Mouse (Mus musculus): ENCODE measurements around the gene Smc6. TPM values are rescaled to one million over a fixed set of nuclear protein-coding genes. Genes with fewer than 3 reads are reported as not detected.

Smc6 gene
- polyA plus RNA-seq, 1 experiment from 2014 or later, result 134 TPM

- H3K4me2 ChIP-seq (ENCODE audit: low read depth, low read length), result no peak overlapping the region
- no peak for ATAC-seq (ENCODE audit: low read depth)
- 97% methylated on average over 2 of the region's 2 CpGs for WGBS
- H3K9me3 ChIP-seq (ENCODE audit: control insufficient read depth, low read length), result no peaks in the 10 kb centered on the region
- H3K4me3 ChIP-seq (ENCODE audit: low read depth, low read length), result no peak overlapping the region
- no peak for DNase-seq (ENCODE audit: low spot score)
- H3K4me1 ChIP-seq (ENCODE audit: control insufficient read depth, insufficient read depth, low read length), result no peaks in the 10 kb centered on the region
- no peak overlapping the region for H3K9ac ChIP-seq (ENCODE audit: low read depth, low read length)
- no peaks in the 10 kb centered on the region for H3K27me3 ChIP-seq (replicated peaks; ENCODE audit: control insufficient read depth, insufficient read depth, low read length)
- no peak overlapping the region for H3K27ac ChIP-seq (replicated peaks; ENCODE audit: low read depth, low read length)
- peaks cover 68% of the 10 kb centered on the region for H3K36me3 ChIP-seq (ENCODE audit: control insufficient read depth, insufficient read depth, low read length)
Observed at GRCm38 (mm10) chr12:11311106-11311505, 45.4 kb downstream of the Smc6 start.

DNA sequence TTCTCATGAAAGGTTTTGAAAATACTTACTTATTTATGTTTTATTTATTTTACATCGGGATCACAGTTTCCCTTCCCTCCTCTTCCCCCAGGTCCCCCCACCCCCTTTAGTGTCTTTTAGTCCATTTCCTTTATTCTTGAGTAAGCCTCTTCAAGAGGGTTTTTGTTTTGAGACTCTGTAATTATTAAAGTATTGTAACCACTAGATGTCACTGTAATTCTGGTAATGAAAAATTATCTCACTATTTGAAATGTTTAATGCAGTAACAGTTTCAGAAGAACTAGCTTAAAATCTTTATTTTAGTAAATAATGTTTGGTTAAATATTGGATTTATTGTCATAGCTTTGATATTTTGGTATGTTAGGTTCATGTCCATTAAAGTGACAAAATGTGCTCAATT, 48.2 kb downstream of the Smc6 start:
- 71% methylated on average over 1 of the region's 1 CpGs for WGBS
- no peak overlapping the region for H3K27ac ChIP-seq (replicated peaks; ENCODE audit: low read depth, low read length)
- no peak overlapping the region for H3K4me3 ChIP-seq (ENCODE audit: low read depth, low read length)
- no peak for DNase-seq (ENCODE audit: low spot score)
- peaks cover 64% of the 10 kb centered on the region for H3K36me3 ChIP-seq (ENCODE audit: control insufficient read depth, insufficient read depth, low read length)
- H3K9me3 ChIP-seq (ENCODE audit: control insufficient read depth, low read length), result no peaks in the 10 kb centered on the region
- H3K27me3 ChIP-seq (replicated peaks; ENCODE audit: control insufficient read depth, insufficient read depth, low read length), result no peaks in the 10 kb centered on the region
- ATAC-seq (ENCODE audit: low read depth), result no peak
- no peak overlapping the region for H3K4me2 ChIP-seq (ENCODE audit: low read depth, low read length)
- H3K4me1 ChIP-seq (ENCODE audit: control insufficient read depth, insufficient read depth, low read length), result no peaks in the 10 kb centered on the region
- H3K9ac ChIP-seq (ENCODE audit: low read depth, low read length), result no peak overlapping the region

GRCm38 (mm10) chr12:11317671-11318070, 52.0 kb downstream of the Smc6 start:
- Histone ChIP-seq H3K27me3 (replicated peaks; ENCODE audit: control insufficient read depth, insufficient read depth, low read length) (no peaks in the 10 kb centered on the region), H3K4me3 (ENCODE audit: low read depth, low read length) (no peak overlapping the region), H3K4me2 (ENCODE audit: low read depth, low read length) (no peak overlapping the region), H3K27ac (replicated peaks; ENCODE audit: low read depth, low read length) (no peak overlapping the region), H3K36me3 (ENCODE audit: control insufficient read depth, insufficient read depth, low read length) (peaks cover 39% of the 10 kb centered on the region), H3K9ac (ENCODE audit: low read depth, low read length) (no peak overlapping the region), H3K9me3 (ENCODE audit: control insufficient read depth, low read length) (no peaks in the 10 kb centered on the region), H3K4me1 (ENCODE audit: control insufficient read depth, insufficient read depth, low read length) (no peaks in the 10 kb centered on the region)
- WGBS, result 57% methylated on average over 6 of the region's 6 CpGs
- DNase-seq (ENCODE audit: low spot score) (no peak), ATAC-seq (ENCODE audit: low read depth) (no peak)

DNA sequence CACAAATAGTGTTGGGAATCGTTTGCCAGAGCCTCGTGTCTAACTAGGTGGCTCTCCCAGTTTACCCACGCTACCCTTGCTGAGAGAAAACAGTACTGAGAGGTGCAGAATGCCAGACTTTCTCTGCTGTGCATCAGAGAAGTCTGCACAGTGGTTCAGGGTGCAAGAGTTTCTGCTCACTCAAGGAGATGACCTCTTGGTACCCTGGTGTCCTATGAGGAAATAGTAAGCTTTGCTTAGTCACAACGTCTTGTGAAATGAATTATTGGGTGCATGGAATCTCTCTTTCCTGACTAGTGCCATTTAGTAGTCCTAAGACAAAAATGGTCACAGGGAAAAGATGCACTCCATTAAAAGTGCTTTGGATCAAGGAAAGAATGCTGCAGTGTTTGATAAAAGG, 58.8 kb downstream of the Smc6 start:
- H3K4me3 ChIP-seq (ENCODE audit: low read depth, low read length), result no peak overlapping the region
- no peak overlapping the region for H3K27ac ChIP-seq (replicated peaks; ENCODE audit: low read depth, low read length)
- WGBS, result 61% methylated on average over 4 of the region's 4 CpGs
- H3K9me3 ChIP-seq (ENCODE audit: control insufficient read depth, low read length), result no peaks in the 10 kb centered on the region
- ATAC-seq (ENCODE audit: low read depth) (no peak), DNase-seq (ENCODE audit: low spot score) (no peak)
- no peaks in the 10 kb centered on the region for H3K4me1 ChIP-seq (ENCODE audit: control insufficient read depth, insufficient read depth, low read length)
- no peak overlapping the region for H3K4me2 ChIP-seq (ENCODE audit: low read depth, low read length)
- H3K36me3 ChIP-seq (ENCODE audit: control insufficient read depth, insufficient read depth, low read length), result no peaks in the 10 kb centered on the region
- no peaks in the 10 kb centered on the region for H3K27me3 ChIP-seq (replicated peaks; ENCODE audit: control insufficient read depth, insufficient read depth, low read length)
- H3K9ac ChIP-seq (ENCODE audit: low read depth, low read length), result no peak overlapping the region

DNA sequence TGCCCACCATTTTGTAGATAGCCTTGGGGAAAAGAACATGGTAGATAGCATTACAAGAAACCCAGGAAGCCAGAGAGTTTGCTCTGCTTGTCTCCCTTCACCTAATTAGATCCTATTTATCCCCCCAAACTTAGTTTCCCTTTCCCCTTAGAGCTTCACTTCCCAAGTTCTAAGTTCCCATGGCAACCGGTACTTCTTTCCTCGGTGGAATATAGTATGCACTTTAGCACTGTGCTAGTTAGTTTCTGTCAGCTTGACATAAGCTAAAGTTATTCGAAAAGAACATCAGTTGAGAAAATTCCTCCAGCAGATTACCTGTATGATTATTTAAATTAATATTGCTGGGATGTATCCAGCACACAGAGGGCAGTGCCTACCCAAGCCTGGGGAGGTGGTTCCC, 60.8 kb downstream of the Smc6 start:
- no peaks in the 10 kb centered on the region for H3K36me3 ChIP-seq (ENCODE audit: control insufficient read depth, insufficient read depth, low read length)
- H3K27me3 ChIP-seq (replicated peaks; ENCODE audit: control insufficient read depth, insufficient read depth, low read length), result no peaks in the 10 kb centered on the region
- no peaks in the 10 kb centered on the region for H3K9me3 ChIP-seq (ENCODE audit: control insufficient read depth, low read length)
- no peak overlapping the region for H3K9ac ChIP-seq (ENCODE audit: low read depth, low read length)
- ATAC-seq (ENCODE audit: low read depth) (no peak), DNase-seq (ENCODE audit: low spot score) (no peak)
- WGBS, result 85% methylated on average over 3 of the region's 3 CpGs
- H3K27ac ChIP-seq (replicated peaks; ENCODE audit: low read depth, low read length), result no peak overlapping the region
- H3K4me2 ChIP-seq (ENCODE audit: low read depth, low read length), result no peak overlapping the region
- no peak overlapping the region for H3K4me3 ChIP-seq (ENCODE audit: low read depth, low read length)
- no peaks in the 10 kb centered on the region for H3K4me1 ChIP-seq (ENCODE audit: control insufficient read depth, insufficient read depth, low read length)

DNA sequence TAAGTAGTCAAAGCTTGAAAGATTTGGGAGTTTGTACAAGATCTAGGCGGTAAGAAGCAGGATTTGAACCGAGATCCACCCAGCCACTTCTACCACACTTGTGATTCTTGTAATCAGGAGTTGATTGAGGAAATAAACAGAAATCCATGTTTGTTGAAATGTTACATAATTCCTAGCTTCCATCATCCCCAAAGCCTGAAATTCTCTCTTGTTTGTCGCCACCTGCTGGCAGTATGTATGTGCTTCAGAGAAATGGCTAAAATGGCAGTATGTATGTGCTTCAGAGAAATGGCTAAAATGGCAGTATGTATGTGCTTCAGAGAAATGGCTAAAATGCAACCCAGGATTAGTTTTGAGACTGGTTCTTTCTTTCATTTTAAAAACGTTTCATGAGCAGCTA, 71.2 kb downstream of the Smc6 start:
- Histone ChIP-seq H3K9me3 (ENCODE audit: control insufficient read depth, low read length) (no peaks in the 10 kb centered on the region), H3K9ac (ENCODE audit: low read depth, low read length) (no peak overlapping the region), H3K36me3 (ENCODE audit: control insufficient read depth, insufficient read depth, low read length) (no peaks in the 10 kb centered on the region), H3K27ac (replicated peaks; ENCODE audit: low read depth, low read length) (no peak overlapping the region), H3K4me3 (ENCODE audit: low read depth, low read length) (no peak overlapping the region), H3K4me1 (ENCODE audit: control insufficient read depth, insufficient read depth, low read length) (no peaks in the 10 kb centered on the region), H3K4me2 (ENCODE audit: low read depth, low read length) (no peak overlapping the region), H3K27me3 (replicated peaks; ENCODE audit: control insufficient read depth, insufficient read depth, low read length) (no peaks in the 10 kb centered on the region)
- peak; percentile 42 for DNase-seq (ENCODE audit: low spot score)
- ATAC-seq (ENCODE audit: low read depth), result no peak
- WGBS, result 43% methylated on average over 4 of the region's 4 CpGs

- no peaks in the 10 kb centered on the region for H3K27me3 ChIP-seq (replicated peaks; ENCODE audit: control insufficient read depth, insufficient read depth, low read length)
- DNase-seq (ENCODE audit: low spot score) (no peak), ATAC-seq (ENCODE audit: low read depth) (no peak)
- no peak overlapping the region for H3K9ac ChIP-seq (ENCODE audit: low read depth, low read length)
- no peaks in the 10 kb centered on the region for H3K36me3 ChIP-seq (ENCODE audit: control insufficient read depth, insufficient read depth, low read length)
- H3K4me3 ChIP-seq (ENCODE audit: low read depth, low read length), result no peak overlapping the region
- H3K27ac ChIP-seq (replicated peaks; ENCODE audit: low read depth, low read length), result no peak overlapping the region
- H3K4me2 ChIP-seq (ENCODE audit: low read depth, low read length), result no peak overlapping the region
- H3K4me1 ChIP-seq (ENCODE audit: control insufficient read depth, insufficient read depth, low read length), result no peaks in the 10 kb centered on the region
- no peaks in the 10 kb centered on the region for H3K9me3 ChIP-seq (ENCODE audit: control insufficient read depth, low read length)
- 89% methylated on average over 2 of the region's 2 CpGs for WGBS
Observed at GRCm38 (mm10) chr12:11338251-11338650, 72.6 kb downstream of the Smc6 start.

- H3K4me1 ChIP-seq (ENCODE audit: control insufficient read depth, insufficient read depth, low read length), result no peaks in the 10 kb centered on the region
- no peak for ATAC-seq (ENCODE audit: low read depth)
- no peaks in the 10 kb centered on the region for H3K36me3 ChIP-seq (ENCODE audit: control insufficient read depth, insufficient read depth, low read length)
- DNase-seq (ENCODE audit: low spot score), result no peak
- H3K27ac ChIP-seq (replicated peaks; ENCODE audit: low read depth, low read length), result no peak overlapping the region
- H3K4me3 ChIP-seq (ENCODE audit: low read depth, low read length), result no peak overlapping the region
- no peaks in the 10 kb centered on the region for H3K9me3 ChIP-seq (ENCODE audit: control insufficient read depth, low read length)
- H3K9ac ChIP-seq (ENCODE audit: low read depth, low read length), result no peak overlapping the region
- WGBS, result 75% methylated on average over 6 of the region's 6 CpGs
- no peaks in the 10 kb centered on the region for H3K27me3 ChIP-seq (replicated peaks; ENCODE audit: control insufficient read depth, insufficient read depth, low read length)
- H3K4me2 ChIP-seq (ENCODE audit: low read depth, low read length), result no peak overlapping the region
Observed at GRCm38 (mm10) chr12:11342020-11342600, 76.4 kb downstream of the Smc6 start.

GRCm38 (mm10) chr12:11345963-11346362, 80.3 kb downstream of the Smc6 start:
- no peak overlapping the region for H3K4me2 ChIP-seq (ENCODE audit: low read depth, low read length)
- WGBS, result 34% methylated on average over 2 of the region's 2 CpGs
- DNase-seq (ENCODE audit: low spot score), result peak; percentile 12

More at GRCm38 (mm10) chr12:11345963-11346362, 80.3 kb downstream of the Smc6 start:
- Histone ChIP-seq H3K9me3 (ENCODE audit: control insufficient read depth, low read length) (no peaks in the 10 kb centered on the region), H3K27me3 (replicated peaks; ENCODE audit: control insufficient read depth, insufficient read depth, low read length) (no peaks in the 10 kb centered on the region), H3K27ac (replicated peaks; ENCODE audit: low read depth, low read length) (no peak overlapping the region), H3K4me3 (ENCODE audit: low read depth, low read length) (no peak overlapping the region), H3K36me3 (ENCODE audit: control insufficient read depth, insufficient read depth, low read length) (no peaks in the 10 kb centered on the region), H3K4me1 (ENCODE audit: control insufficient read depth, insufficient read depth, low read length) (no peaks in the 10 kb centered on the region), H3K9ac (ENCODE audit: low read depth, low read length) (no peak overlapping the region)
- ATAC-seq (ENCODE audit: low read depth), result peak; percentile 20; the same call in 1 of the 2 replicates

All from embryonic facial prominence, embryonic 14.5 days (tissue).